Mouse (Mus musculus): Measurements from ENCODE around the gene Tert. TPM values are rescaled to one million over a fixed set of nuclear protein-coding genes. Genes with fewer than 3 reads are reported as not detected.

Tert gene
- polyA plus RNA-seq, 1 experiment from 2014 or later: 1.5 TPM

- Histone ChIP-seq H3K4me3 (ENCODE audit: control insufficient read depth in 1 of 2, insufficient read depth in 1 of 2, low read depth in 1 of 2, low read length in 2 of 2) (no peak overlapping the region), H3K4me1 (ENCODE audit: control insufficient read depth in 2 of 2, insufficient read depth in 2 of 2, low read length in 2 of 2) (no peaks in the 10 kb centered on the region), H3K27me3 (ENCODE audit: control insufficient read depth, insufficient read depth, low read length) (no peaks in the 10 kb centered on the region; the same call in 1 of the 2 replicates), H3K9ac (ENCODE audit: low read length) (no peak overlapping the region), H3K36me3 (ENCODE audit: control insufficient read depth, insufficient read depth, low read length) (no peaks in the 10 kb centered on the region), H3K4me2 (ENCODE audit: low read length) (no peak overlapping the region), H3K9me3 (ENCODE audit: control insufficient read depth, low read length) (no peaks in the 10 kb centered on the region), H3K27ac (replicated peaks in 1 of 2; ENCODE audit: control insufficient read depth in 1 of 2, insufficient read depth in 1 of 2, low read depth in 2 of 2, low read length in 2 of 2) (no peak overlapping the region)
- 61% methylated on average over 4 of the region's 4 CpGs for WGBS
- ATAC-seq (ENCODE audit: insufficient number of reproducible peaks, insufficient read depth, low FRiP score, low read depth): no peak
Measured at GRCm38 (mm10) chr13:73688934-73689333, 62.2 kb downstream of the Tert start.

- Histone ChIP-seq H3K4me2 (ENCODE audit: low read length) (no peak overlapping the region), H3K27me3 (ENCODE audit: control insufficient read depth, insufficient read depth, low read length) (no peaks in the 10 kb centered on the region; the same call in 1 of the 2 replicates), H3K9ac (ENCODE audit: low read length) (no peak overlapping the region), H3K36me3 (ENCODE audit: control insufficient read depth, insufficient read depth, low read length) (no peaks in the 10 kb centered on the region), H3K27ac (replicated peaks in 1 of 2; ENCODE audit: control insufficient read depth in 1 of 2, insufficient read depth in 1 of 2, low read depth in 2 of 2, low read length in 2 of 2) (no peak overlapping the region), H3K9me3 (ENCODE audit: control insufficient read depth, low read length) (no peaks in the 10 kb centered on the region), H3K4me3 (ENCODE audit: control insufficient read depth in 1 of 2, insufficient read depth in 1 of 2, low read depth in 1 of 2, low read length in 2 of 2) (no peak overlapping the region), H3K4me1 (ENCODE audit: control insufficient read depth in 2 of 2, insufficient read depth in 2 of 2, low read length in 2 of 2) (no peaks in the 10 kb centered on the region)
- 28% methylated on average over 10 of the region's 10 CpGs for WGBS
- peak; percentile 28; the same call in 1 of the 2 replicates for ATAC-seq (ENCODE audit: insufficient number of reproducible peaks, insufficient read depth, low FRiP score, low read depth)
Measured at GRCm38 (mm10) chr13:73692249-73692868, 65.6 kb downstream of the Tert start.

GRCm38 (mm10) chr13:73693333-73693732 lies 66.6 kb downstream of the Tert start:
- H3K4me3 ChIP-seq (ENCODE audit: control insufficient read depth in 1 of 2, insufficient read depth in 1 of 2, low read depth in 1 of 2, low read length in 2 of 2): no peak overlapping the region
- H3K27me3 ChIP-seq (ENCODE audit: control insufficient read depth, insufficient read depth, low read length): no peaks in the 10 kb centered on the region; the same call in 1 of the 2 replicates
- ATAC-seq (ENCODE audit: insufficient number of reproducible peaks, insufficient read depth, low FRiP score, low read depth): no peak
- no peak overlapping the region for H3K4me2 ChIP-seq (ENCODE audit: low read length)
- H3K9me3 ChIP-seq (ENCODE audit: control insufficient read depth, low read length): no peaks in the 10 kb centered on the region
- H3K36me3 ChIP-seq (ENCODE audit: control insufficient read depth, insufficient read depth, low read length): no peaks in the 10 kb centered on the region
- no peaks in the 10 kb centered on the region for H3K4me1 ChIP-seq (ENCODE audit: control insufficient read depth in 2 of 2, insufficient read depth in 2 of 2, low read length in 2 of 2)
- H3K27ac ChIP-seq (replicated peaks in 1 of 2; ENCODE audit: control insufficient read depth in 1 of 2, insufficient read depth in 1 of 2, low read depth in 2 of 2, low read length in 2 of 2): no peak overlapping the region
- H3K9ac ChIP-seq (ENCODE audit: low read length): no peak overlapping the region
- 54% methylated on average over 2 of the region's 2 CpGs for WGBS

- Histone ChIP-seq H3K27ac (replicated peaks in 1 of 2; ENCODE audit: control insufficient read depth in 1 of 2, insufficient read depth in 1 of 2, low read depth in 2 of 2, low read length in 2 of 2) (no peak overlapping the region), H3K4me1 (ENCODE audit: control insufficient read depth in 2 of 2, insufficient read depth in 2 of 2, low read length in 2 of 2) (no peaks in the 10 kb centered on the region), H3K36me3 (ENCODE audit: control insufficient read depth, insufficient read depth, low read length) (no peaks in the 10 kb centered on the region), H3K4me2 (ENCODE audit: low read length) (no peak overlapping the region), H3K9me3 (ENCODE audit: control insufficient read depth, low read length) (no peaks in the 10 kb centered on the region), H3K9ac (ENCODE audit: low read length) (no peak overlapping the region), H3K27me3 (ENCODE audit: control insufficient read depth, insufficient read depth, low read length) (no peaks in the 10 kb centered on the region; the same call in 1 of the 2 replicates), H3K4me3 (ENCODE audit: control insufficient read depth in 1 of 2, insufficient read depth in 1 of 2, low read depth in 1 of 2, low read length in 2 of 2) (no peak overlapping the region)
- WGBS: 42% methylated on average over 1 of the region's 1 CpGs
- ATAC-seq (ENCODE audit: insufficient number of reproducible peaks, insufficient read depth, low FRiP score, low read depth): no peak
Measured at GRCm38 (mm10) chr13:73694972-73695371, 68.3 kb downstream of the Tert start.

GRCm38 (mm10) chr13:73696529-73696928 lies 69.8 kb downstream of the Tert start:
- H3K4me1 ChIP-seq (ENCODE audit: control insufficient read depth in 2 of 2, insufficient read depth in 2 of 2, low read length in 2 of 2): no peaks in the 10 kb centered on the region
- H3K4me2 ChIP-seq (ENCODE audit: low read length): no peak overlapping the region
- no peak for ATAC-seq (ENCODE audit: insufficient number of reproducible peaks, insufficient read depth, low FRiP score, low read depth)
- H3K9me3 ChIP-seq (ENCODE audit: control insufficient read depth, low read length): no peaks in the 10 kb centered on the region
- no peak overlapping the region for H3K9ac ChIP-seq (ENCODE audit: low read length)
- no peaks in the 10 kb centered on the region for H3K36me3 ChIP-seq (ENCODE audit: control insufficient read depth, insufficient read depth, low read length)
- no peaks in the 10 kb centered on the region for H3K27me3 ChIP-seq (ENCODE audit: control insufficient read depth, insufficient read depth, low read length)
- no peak overlapping the region for H3K27ac ChIP-seq (replicated peaks in 1 of 2; ENCODE audit: control insufficient read depth in 1 of 2, insufficient read depth in 1 of 2, low read depth in 2 of 2, low read length in 2 of 2)
- H3K4me3 ChIP-seq (ENCODE audit: control insufficient read depth in 1 of 2, insufficient read depth in 1 of 2, low read depth in 1 of 2, low read length in 2 of 2): no peak overlapping the region
- WGBS: 50% methylated on average over 3 of the region's 3 CpGs

Other genes with a start within 250 kb of the Tert start
- 15.4 and 19.1 TPM in 2 replicates for gene Lpcat1, start 159.7 kb upstream of the Tert start, polyA plus RNA-seq (2014; fragmentation: Nextera tagmentation; extraction: Ambion mirVana)
- gene Slc6a3, start 90.2 kb upstream of the Tert start, polyA plus RNA-seq (2014; fragmentation: Nextera tagmentation; extraction: Ambion mirVana): 0.05 and 0.09 TPM in 2 replicates
- gene Clptm1l, start 22.9 kb upstream of the Tert start, polyA plus RNA-seq (2014; fragmentation: Nextera tagmentation; extraction: Ambion mirVana): 103 and 113 TPM in 2 replicates
- not detected in 2 replicates for gene Slc6a18, start 51.1 kb downstream of the Tert start, polyA plus RNA-seq (2014; fragmentation: Nextera tagmentation; extraction: Ambion mirVana)
- gene Slc6a19, start 78.0 kb downstream of the Tert start, polyA plus RNA-seq (2014; fragmentation: Nextera tagmentation; extraction: Ambion mirVana): not detected in 2 replicates
- 39.4 and 44.1 TPM in 2 replicates for gene Slc12a7, start 106.2 kb downstream of the Tert start, polyA plus RNA-seq (2014; fragmentation: Nextera tagmentation; extraction: Ambion mirVana)
- 2.4 and 3.3 TPM in 2 replicates for gene Nkd2, start 220.7 kb downstream of the Tert start, polyA plus RNA-seq (2014; fragmentation: Nextera tagmentation; extraction: Ambion mirVana)